Mouse (Mus musculus) heart, embryonic 14.5 days (tissue): ENCODE data around the gene Rfx7. TPM values are rescaled to one million over a fixed set of nuclear protein-coding genes. Genes with fewer than 3 reads are reported as not detected.

ENCODE experiments used
- ATAC-seq: fragments of 200-750 bp; cut with Nextera tagmentation; 2 replicates; pipeline ENCODE4 v1.8.0; 2017; ENCODE audit warnings: low read depth, moderate TSS enrichment; ENCODE audit not compliant: insufficient number of reproducible peaks, insufficient read depth, low FRiP score
- H3K27ac ChIP-seq, 2 experiments: fragments of 200-500 bp in 1 of 2; fragments of 300-500 bp in 1 of 2; sonication (generic) in 1 of 2; replicated peaks in 1 of 2; 2 replicates each; pipeline ENCODE4 v1.5.1; 2012 to 2014; ENCODE audit warnings: low read depth in 2 of 2, low read length in 2 of 2, control low read depth in 1 of 2, mild to moderate bottlenecking in 1 of 2, mixed read lengths in 1 of 2; ENCODE audit not compliant: control insufficient read depth in 1 of 2, insufficient read depth in 1 of 2
- H3K27me3 ChIP-seq: fragments of 300-500 bp; sonication (generic); 2 replicates; pipeline ENCODE4 v1.6.1; 2014; ENCODE audit warnings: mild to moderate bottlenecking, low read length, control low read depth; ENCODE audit not compliant: control insufficient read depth, insufficient read depth
- H3K36me3 ChIP-seq: fragments of 300-500 bp; sonication (generic); 2 replicates; pipeline ENCODE4 v1.6.1; 2014; ENCODE audit warnings: mild to moderate bottlenecking, control low read depth, low read length, mixed read lengths; ENCODE audit not compliant: control insufficient read depth, insufficient read depth
- H3K4me1 ChIP-seq, 2 experiments: fragments of 200-500 bp in 1 of 2; fragments of 300-500 bp in 1 of 2; sonication (generic) in 1 of 2; 2 replicates each; pipeline ENCODE4 v1.6.1; 2012 to 2014; ENCODE audit warnings: low read length in 2 of 2, control low read depth in 1 of 2, mixed read lengths in 1 of 2; ENCODE audit not compliant: control insufficient read depth in 2 of 2, insufficient read depth in 2 of 2
- H3K4me2 ChIP-seq: fragments of 300-500 bp; sonication (generic); 2 replicates; pipeline ENCODE4 v1.6.1; 2014; ENCODE audit warnings: mild to moderate bottlenecking, low read length
- H3K4me3 ChIP-seq, 2 experiments: fragments of 200-500 bp in 1 of 2; fragments of 300-500 bp in 1 of 2; sonication (generic) in 1 of 2; 2 replicates each; pipeline ENCODE4 v1.5.1; 2012 to 2014; ENCODE audit warnings: low read length in 2 of 2, mild to moderate bottlenecking in 2 of 2, control low read depth in 1 of 2, low read depth in 1 of 2, moderate library complexity in 1 of 2; ENCODE audit not compliant: control insufficient read depth in 1 of 2, insufficient read depth in 1 of 2
- H3K9ac ChIP-seq: fragments of 300-500 bp; sonication (generic); 2 replicates; pipeline ENCODE4 v1.6.1; 2014; ENCODE audit warnings: mild to moderate bottlenecking, low read length
- H3K9me3 ChIP-seq: fragments of 300-500 bp; sonication (generic); 2 replicates; pipeline ENCODE4 v1.6.1; 2016; ENCODE audit warnings: low read length, control low read depth; ENCODE audit not compliant: control insufficient read depth
- WGBS: fragments of 180-500 bp; shearing (Covaris S2); extraction: QIAGEN DNeasy Blood & Tissue Kit; methylation state at CpG from one replicate; pipeline ENCODE4 v1.1.7; 2014; 5-methylcytosine and 5-hydroxymethylcytosine counted together
- polyA plus RNA-seq: library from polyadenylated mRNA; unstranded; fragments of >200 nt; fragmentation: Nextera tagmentation; extraction: Ambion mirVana; gene quantifications from 2 replicates; pipeline ENCODE4 v1.2.1, GENCODE M21; 2014

Gene Rfx7
- polyA plus RNA-seq, 1 experiment from 2014 or later, result 10.7 TPM

- H3K9me3 ChIP-seq, result no peaks in the 10 kb centered on the region
- H3K4me1 ChIP-seq, result peaks cover 0 to 3% of the 10 kb centered on the region in 2 experiments; a peak in 1 of 4 replicates
- no peak overlapping the region for H3K4me2 ChIP-seq
- WGBS, result 68% methylated on average over 2 of the region's 2 CpGs
- no peaks in the 10 kb centered on the region for H3K27me3 ChIP-seq
- ATAC-seq, result no peak
- H3K9ac ChIP-seq, result no peak overlapping the region
- no peaks in the 10 kb centered on the region for H3K36me3 ChIP-seq
- H3K4me3 ChIP-seq, result no peak overlapping the region
- H3K27ac ChIP-seq, result no peak overlapping the region
Measured at GRCm38 (mm10) chr9:72496691-72497090, 35.3 kb upstream of the Rfx7 start.

DNA sequence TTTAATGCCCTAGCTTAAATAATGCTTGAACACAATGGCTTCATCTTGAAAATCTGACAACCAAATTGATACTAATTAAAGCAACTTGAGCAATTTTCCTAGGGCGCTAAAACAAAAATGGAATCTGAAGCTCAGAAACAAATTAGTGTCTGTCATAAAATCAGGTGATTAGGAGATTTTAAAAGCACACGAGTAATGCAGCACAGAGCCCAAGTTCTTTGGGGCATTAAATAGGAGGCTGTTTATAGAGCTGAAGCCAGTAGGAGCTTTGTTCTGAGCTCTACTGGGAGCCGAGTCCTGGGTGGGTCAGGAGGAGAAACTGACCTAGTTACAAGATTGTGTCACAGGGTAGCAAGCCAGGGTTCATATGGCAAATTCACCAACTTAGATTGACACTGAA, 34.9 kb upstream of the Rfx7 start:
- 83% methylated on average over 3 of the region's 3 CpGs for WGBS
- H3K9ac ChIP-seq, result no peak overlapping the region
- H3K36me3 ChIP-seq, result no peaks in the 10 kb centered on the region
- no peaks in the 10 kb centered on the region for H3K27me3 ChIP-seq
- no peak overlapping the region for H3K27ac ChIP-seq
- no peak overlapping the region for H3K4me3 ChIP-seq
- H3K9me3 ChIP-seq, result no peaks in the 10 kb centered on the region
- peaks cover 0 to 3% of the 10 kb centered on the region in 2 experiments; a peak in 1 of 4 replicates for H3K4me1 ChIP-seq
- no peak overlapping the region for H3K4me2 ChIP-seq
- ATAC-seq, result no peak

DNA sequence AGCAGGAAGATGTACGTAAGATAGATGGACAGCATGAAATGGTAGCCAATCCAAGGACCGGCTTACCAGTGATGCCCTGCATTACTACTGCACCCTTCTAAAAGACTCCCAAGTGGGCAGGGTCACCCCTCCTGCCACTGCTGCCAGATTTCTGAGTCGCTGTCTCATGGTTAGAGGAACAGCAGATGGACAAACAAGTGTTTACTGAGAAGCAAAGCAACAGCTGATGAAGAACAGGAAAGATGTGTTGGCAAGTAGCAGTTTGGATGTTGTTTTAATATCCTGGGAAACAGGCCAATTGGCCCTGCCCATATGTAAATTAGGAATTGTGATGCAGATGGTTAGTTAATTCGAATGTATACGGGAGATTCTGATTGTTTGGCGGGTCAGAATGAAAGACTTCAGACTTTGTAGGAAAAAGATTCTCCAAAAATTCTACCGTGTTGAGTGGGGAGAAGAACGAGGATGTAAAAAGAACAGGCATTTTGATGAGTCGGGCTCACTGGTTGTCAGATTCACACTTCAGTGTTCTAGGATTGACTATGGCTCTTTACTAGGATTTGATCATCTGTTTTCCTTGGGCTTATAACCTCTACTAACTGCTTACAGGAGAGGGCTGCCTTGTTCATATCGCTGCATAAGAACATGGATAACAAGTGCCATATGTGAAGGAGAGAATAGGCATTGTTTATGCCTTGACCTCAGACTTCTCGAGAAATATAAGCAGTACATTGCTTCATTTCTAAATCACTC, 19.6 kb upstream of the Rfx7 start:
- ATAC-seq, result no peak
- Histone ChIP-seq H3K4me2 (no peak overlapping the region), H3K4me3 (no peak overlapping the region), H3K9me3 (no peaks in the 10 kb centered on the region), H3K27me3 (no peaks in the 10 kb centered on the region), H3K9ac (no peak overlapping the region), H3K27ac (no peak overlapping the region), H3K4me1 (no peaks in the 10 kb centered on the region), H3K36me3 (no peaks in the 10 kb centered on the region)
- WGBS, result 61% methylated on average over 11 of the region's 11 CpGs

- Histone ChIP-seq H3K4me1 (no peaks in the 10 kb centered on the region), H3K9ac (no peak overlapping the region), H3K27me3 (no peaks in the 10 kb centered on the region), H3K27ac (no peak overlapping the region), H3K9me3 (no peaks in the 10 kb centered on the region), H3K36me3 (no peaks in the 10 kb centered on the region), H3K4me2 (no peak overlapping the region), H3K4me3 (no peak overlapping the region)
- no peak for ATAC-seq
Measured at GRCm38 (mm10) chr9:72515366-72515765, 16.7 kb upstream of the Rfx7 start.

DNA sequence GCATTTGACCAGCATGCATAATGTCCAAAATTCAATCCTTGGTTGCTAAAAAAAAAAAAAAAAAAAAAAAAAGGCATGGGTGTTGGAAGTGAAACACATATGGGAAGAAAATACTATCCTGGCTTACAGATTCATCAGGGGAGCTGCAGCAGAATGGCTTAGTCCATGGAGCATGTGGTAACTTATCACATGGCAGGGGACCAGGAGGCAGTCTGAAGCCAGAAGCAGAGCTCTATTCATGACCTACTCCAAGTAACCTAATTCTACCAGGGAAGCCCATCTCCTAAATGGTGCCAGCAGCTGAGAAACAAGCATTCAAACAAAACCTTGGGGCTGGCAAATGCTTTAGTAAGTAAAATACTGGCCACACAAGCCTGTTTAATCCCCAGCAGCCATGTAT, 12.8 kb upstream of the Rfx7 start:
- Histone ChIP-seq H3K9me3 (no peaks in the 10 kb centered on the region), H3K27me3 (no peaks in the 10 kb centered on the region), H3K9ac (no peak overlapping the region), H3K36me3 (no peaks in the 10 kb centered on the region), H3K4me3 (no peak overlapping the region), H3K4me2 (no peak overlapping the region), H3K27ac (no peak overlapping the region), H3K4me1 (no peaks in the 10 kb centered on the region)
- no peak for ATAC-seq

DNA sequence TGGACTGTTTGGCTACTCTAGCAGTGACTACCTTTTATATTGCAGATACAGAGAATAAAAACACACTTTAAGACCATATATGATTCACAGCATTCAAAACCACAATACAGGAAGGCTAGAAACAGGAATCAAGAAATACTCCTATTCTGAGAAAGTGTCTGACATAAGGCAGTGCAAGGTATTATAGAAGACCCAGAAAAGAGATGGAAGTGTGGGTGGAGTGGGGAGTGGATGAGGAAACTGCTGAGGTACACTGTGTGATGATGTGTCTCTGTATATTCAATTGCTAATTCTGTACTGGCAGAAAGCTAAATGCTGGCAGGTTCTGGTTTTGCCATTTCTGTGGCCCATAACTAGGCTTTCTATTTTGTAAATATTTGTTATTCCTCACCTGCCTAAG, 11.2 kb upstream of the Rfx7 start:
- Histone ChIP-seq H3K9me3 (no peaks in the 10 kb centered on the region), H3K9ac (no peak overlapping the region), H3K27ac (no peak overlapping the region), H3K27me3 (no peaks in the 10 kb centered on the region), H3K4me2 (no peak overlapping the region), H3K4me1 (no peaks in the 10 kb centered on the region), H3K4me3 (no peak overlapping the region), H3K36me3 (no peaks in the 10 kb centered on the region)
- no peak for ATAC-seq

DNA sequence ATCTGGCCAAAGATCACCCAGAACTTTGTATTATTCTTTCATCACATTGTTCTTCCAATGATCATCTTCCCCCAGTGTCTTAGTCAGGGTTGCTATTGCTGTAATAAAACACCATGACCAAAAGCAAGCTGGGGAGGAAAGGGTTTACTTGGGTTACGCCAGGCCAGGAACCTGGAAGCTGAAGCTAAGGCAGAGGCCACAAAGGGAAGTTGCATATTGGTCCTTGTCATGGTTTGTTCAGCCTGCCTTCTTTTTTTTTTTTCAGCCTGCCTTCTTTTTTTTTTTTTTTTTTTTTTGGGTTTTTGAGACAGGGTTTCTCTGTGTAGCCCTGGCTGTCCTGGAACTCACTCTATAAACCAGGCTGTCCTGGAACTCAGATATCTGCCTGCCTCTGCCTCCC, 5.9 kb upstream of the Rfx7 start:
- ATAC-seq, result no peak
- no peak overlapping the region for H3K27ac ChIP-seq
- no peak overlapping the region for H3K9ac ChIP-seq
- no peak overlapping the region for H3K4me2 ChIP-seq
- peaks cover 5 to 8% of the 10 kb centered on the region in 2 experiments; a peak in 3 of 4 replicates for H3K4me1 ChIP-seq
- no peaks in the 10 kb centered on the region for H3K9me3 ChIP-seq
- WGBS, result 86% methylated on average over 1 of the region's 1 CpGs
- H3K36me3 ChIP-seq, result no peaks in the 10 kb centered on the region
- H3K4me3 ChIP-seq, result no peak overlapping the region
- H3K27me3 ChIP-seq, result no peaks in the 10 kb centered on the region

- H3K4me2 ChIP-seq, result peak overlapping the region; percentile 80; the same call in 1 of the 2 replicates
- ATAC-seq, result no peak
- no peak overlapping the region for H3K9ac ChIP-seq
- H3K9me3 ChIP-seq, result no peaks in the 10 kb centered on the region
- no peaks in the 10 kb centered on the region for H3K36me3 ChIP-seq
- peak overlapping the region in 1 of 2 experiments; percentile 100; a peak in 1 of 4 replicates for H3K27ac ChIP-seq
- H3K4me3 ChIP-seq, result no peak overlapping the region
- peaks cover 6 to 16% of the 10 kb centered on the region in 2 experiments; a peak in 3 of 4 replicates for H3K4me1 ChIP-seq
- no peaks in the 10 kb centered on the region for H3K27me3 ChIP-seq
- WGBS, result 2% methylated on average over 12 of the region's 12 CpGs
Measured at GRCm38 (mm10) chr9:72530237-72530636, 1.8 kb upstream of the Rfx7 start.
